Mouse (Mus musculus) stomach, postnatal 0 days (tissue): ENCODE measurements around the gene Olfr66.

Source experiments
- CTCF ChIP-seq: IDR thresholded peaks from 2 replicates; pipeline ENCODE4 v1.5.1; 2016; ENCODE audit warnings: antibody characterized with exemption, low read depth, mild to moderate bottlenecking, moderate library complexity
- EP300 ChIP-seq: optimal IDR thresholded peaks from 2 replicates; pipeline ENCODE3; 2016; ENCODE audit warnings: antibody characterized with exemption

GRCm38 (mm10) chr7:103886152-103886551 lies at the start of gene Olfr66:
- no peak for TF ChIP-seq CTCF
- TF ChIP-seq EP300, result no peak
